Mouse (Mus musculus) neural tube, embryonic 11.5 days (tissue): ENCODE results near the gene Apbb1ip. TPM values are rescaled to one million over a fixed set of nuclear protein-coding genes. Genes with fewer than 3 reads are reported as not detected.

Source experiments
- ATAC-seq: fragments of 200-750 bp; cut with Nextera tagmentation; 2 replicates; pipeline ENCODE4 v1.8.0; 2017; ENCODE audit warnings: moderate number of reproducible peaks, mild to moderate bottlenecking, moderate TSS enrichment, moderate library complexity; ENCODE audit not compliant: insufficient read depth, low FRiP score, low TSS enrichment
- DNase-seq: peaks from one replicate; pipeline ENCODE4 v3.0.0-alpha.2; 2015; ENCODE audit warnings: low spot score
- H3K27ac ChIP-seq: fragments of 300-500 bp; sonication (generic); 2 replicates; pipeline ENCODE4 v1.5.1; 2014; ENCODE audit warnings: low read depth, mild to moderate bottlenecking, low read length
- H3K27me3 ChIP-seq: fragments of 300-500 bp; sonication (generic); 2 replicates; pipeline ENCODE4 v1.6.1; 2014; ENCODE audit warnings: mild to moderate bottlenecking, low read length, mixed read lengths; ENCODE audit not compliant: control insufficient read depth, insufficient read depth
- H3K36me3 ChIP-seq: fragments of 300-500 bp; sonication (generic); 2 replicates; pipeline ENCODE4 v1.6.1; 2014; ENCODE audit warnings: mild to moderate bottlenecking, low read length, moderate library complexity, mixed read lengths; ENCODE audit not compliant: control insufficient read depth, insufficient read depth
- H3K4me1 ChIP-seq: fragments of 300-500 bp; sonication (generic); 2 replicates; pipeline ENCODE4 v1.6.1; 2014; ENCODE audit warnings: low read length, mixed read lengths; ENCODE audit not compliant: control insufficient read depth, insufficient read depth
- H3K4me2 ChIP-seq: fragments of 300-500 bp; sonication (generic); 2 replicates; pipeline ENCODE4 v1.6.1; 2014; ENCODE audit warnings: low read depth, mild to moderate bottlenecking, moderate library complexity
- H3K4me3 ChIP-seq: fragments of 300-500 bp; sonication (generic); 2 replicates; pipeline ENCODE4 v1.5.1; 2014; ENCODE audit warnings: low read depth, low read length
- H3K9ac ChIP-seq: fragments of 300-500 bp; sonication (generic); 2 replicates; pipeline ENCODE4 v1.6.1; 2014; ENCODE audit warnings: mild to moderate bottlenecking, low read length
- H3K9me3 ChIP-seq: fragments of 300-500 bp; sonication (generic); 2 replicates; pipeline ENCODE4 v1.6.1; 2016; ENCODE audit warnings: low read length; ENCODE audit not compliant: control insufficient read depth
- WGBS: fragments of 180-500 bp; shearing (Covaris S2); extraction: QIAGEN DNeasy Blood & Tissue Kit; methylation state at CpG from one replicate; pipeline ENCODE4 v1.1.7; 2014; 5-methylcytosine and 5-hydroxymethylcytosine counted together
- polyA plus RNA-seq: library from polyadenylated mRNA; unstranded; fragments of >200 nt; fragmentation: Nextera tagmentation; extraction: Ambion mirVana; gene quantifications from 2 replicates; pipeline ENCODE4 v1.2.1, GENCODE M21; 2014

The Apbb1ip gene
- polyA plus RNA-seq, 1 experiment from 2014 or later, result 0.27 TPM

DNA sequence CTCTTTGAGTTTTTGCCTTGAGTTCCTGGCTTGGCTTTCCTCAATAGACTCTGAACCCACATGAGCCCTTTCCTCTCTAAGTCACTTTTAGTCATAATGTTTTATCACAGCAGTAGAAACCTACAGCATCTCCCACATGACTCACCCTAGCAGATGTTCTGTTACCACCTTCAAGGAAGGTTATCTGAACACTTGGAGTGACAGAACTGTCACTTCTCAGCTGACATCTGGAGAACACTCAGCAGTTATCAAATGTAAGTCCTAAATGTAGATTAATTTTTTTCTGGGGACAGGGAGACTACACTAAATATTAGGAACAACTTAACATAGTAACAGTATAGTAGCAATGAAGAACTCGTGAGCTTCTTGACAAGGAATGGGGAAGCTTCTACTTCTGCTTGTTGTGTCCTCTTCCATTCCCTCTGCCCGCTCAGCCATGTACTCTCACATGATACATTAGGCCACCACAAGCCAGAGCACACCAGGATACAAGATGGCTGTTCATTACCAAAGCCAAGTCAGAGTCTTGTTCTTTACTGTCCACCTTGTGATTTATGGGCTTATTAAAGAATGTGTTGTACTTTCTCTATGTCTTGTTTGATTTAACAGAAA lies 25.6 kb downstream of the Apbb1ip start:
- WGBS, result 87% methylated on average over 2 of the region's 2 CpGs
- H3K27ac ChIP-seq, result no peak overlapping the region
- ATAC-seq (no peak), DNase-seq (no peak)
- no peaks in the 10 kb centered on the region for H3K36me3 ChIP-seq
- no peak overlapping the region for H3K9ac ChIP-seq
- no peaks in the 10 kb centered on the region for H3K9me3 ChIP-seq
- no peak overlapping the region for H3K4me3 ChIP-seq
- H3K4me1 ChIP-seq, result no peaks in the 10 kb centered on the region
- no peaks in the 10 kb centered on the region for H3K27me3 ChIP-seq
- H3K4me2 ChIP-seq, result no peak overlapping the region

DNA sequence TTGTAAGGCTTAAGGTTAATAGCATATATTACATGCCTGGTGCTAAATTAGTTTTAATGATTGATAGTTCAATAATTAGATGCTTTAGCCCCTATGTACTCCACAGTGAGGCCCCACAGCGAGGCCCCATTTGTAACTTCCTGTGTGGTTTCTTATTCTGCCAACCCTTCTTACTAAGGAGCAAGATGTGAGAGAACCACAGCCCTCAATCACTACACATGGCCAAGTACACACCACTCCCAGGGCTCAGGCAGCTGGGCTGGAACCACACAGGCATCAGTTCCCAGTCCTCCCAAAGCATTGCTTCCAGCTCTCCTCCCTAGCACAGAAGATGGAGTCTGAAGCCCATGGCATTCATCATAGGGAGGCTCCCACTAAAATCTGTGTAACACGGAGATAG lies 31.7 kb downstream of the Apbb1ip start:
- Histone ChIP-seq H3K4me2 (no peak overlapping the region), H3K9me3 (no peaks in the 10 kb centered on the region), H3K36me3 (no peaks in the 10 kb centered on the region), H3K4me3 (no peak overlapping the region), H3K27me3 (no peaks in the 10 kb centered on the region), H3K9ac (no peak overlapping the region), H3K4me1 (no peaks in the 10 kb centered on the region), H3K27ac (no peak overlapping the region)
- ATAC-seq (no peak), DNase-seq (no peak)
- 88% methylated on average over 2 of the region's 2 CpGs for WGBS

DNA sequence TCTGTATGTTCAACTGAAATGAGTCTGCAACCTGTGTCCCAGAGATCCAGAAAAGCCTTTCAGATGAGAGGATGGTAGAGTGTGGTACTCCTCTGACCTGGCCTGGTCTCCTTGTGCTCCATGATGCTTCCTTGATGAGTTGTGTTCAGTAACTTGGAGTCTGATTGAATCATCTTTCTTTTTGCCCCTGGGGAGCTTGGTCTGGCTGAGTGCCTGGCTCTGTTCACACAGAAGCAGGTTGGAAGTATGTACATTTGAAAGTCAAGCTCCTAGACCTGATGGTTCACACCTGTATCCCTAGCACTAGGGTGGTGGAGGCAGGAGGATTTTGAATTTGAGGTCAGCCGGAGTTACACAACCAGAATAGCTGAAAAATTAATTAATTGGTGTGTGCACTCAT lies 32.7 kb downstream of the Apbb1ip start:
- Histone ChIP-seq H3K9ac (no peak overlapping the region), H3K27ac (no peak overlapping the region), H3K27me3 (no peaks in the 10 kb centered on the region), H3K4me1 (no peaks in the 10 kb centered on the region), H3K36me3 (no peaks in the 10 kb centered on the region), H3K9me3 (no peaks in the 10 kb centered on the region), H3K4me3 (no peak overlapping the region), H3K4me2 (no peak overlapping the region)
- ATAC-seq (no peak), DNase-seq (no peak)
- WGBS, result 83% methylated on average over 1 of the region's 1 CpGs

DNA sequence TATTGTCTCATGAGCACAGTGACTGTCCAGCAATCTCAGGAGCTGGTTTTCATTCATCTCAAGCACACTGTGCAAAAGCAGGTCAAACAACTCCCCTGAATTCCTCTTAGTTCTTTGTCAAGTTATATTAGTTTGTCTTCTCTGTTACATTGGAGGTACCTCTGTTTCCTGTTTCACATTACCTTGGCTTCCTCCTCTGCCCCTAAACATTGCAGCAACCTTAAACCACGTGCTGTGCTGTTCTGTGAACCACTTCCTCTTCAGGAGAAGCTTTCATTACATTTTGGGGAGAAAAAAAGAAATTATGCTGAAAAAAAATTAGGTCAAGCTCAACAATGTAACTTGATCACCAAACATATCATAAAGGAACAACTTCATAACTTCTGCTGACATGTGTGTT lies 33.4 kb downstream of the Apbb1ip start:
- Histone ChIP-seq H3K4me2 (no peak overlapping the region), H3K9me3 (no peaks in the 10 kb centered on the region), H3K4me1 (no peaks in the 10 kb centered on the region), H3K27ac (no peak overlapping the region), H3K9ac (no peak overlapping the region), H3K36me3 (no peaks in the 10 kb centered on the region), H3K4me3 (no peak overlapping the region), H3K27me3 (no peaks in the 10 kb centered on the region)
- DNase-seq, result no peak
- ATAC-seq, result no peak
- 54% methylated on average over 1 of the region's 1 CpGs for WGBS

DNA sequence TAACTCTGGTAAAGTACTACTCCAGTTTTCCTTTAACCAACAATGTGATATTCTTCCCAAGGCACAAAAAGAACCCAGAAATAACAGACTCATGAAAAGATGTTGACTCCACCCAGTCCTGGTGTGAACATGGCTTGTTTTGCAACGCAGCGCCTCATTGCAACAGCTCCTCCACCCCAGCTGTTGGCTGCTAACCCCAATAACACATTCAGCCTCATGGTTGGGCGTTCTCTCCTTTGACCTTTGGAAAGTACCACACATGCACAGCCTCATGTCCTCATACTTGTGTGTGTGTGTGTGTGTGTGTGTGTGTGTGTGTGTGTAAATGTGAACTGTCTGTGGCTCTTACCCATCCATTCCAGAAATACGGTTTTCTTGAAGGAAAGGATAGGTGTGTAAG lies 37.0 kb downstream of the Apbb1ip start:
- no peak overlapping the region for H3K4me2 ChIP-seq
- no peak overlapping the region for H3K4me3 ChIP-seq
- H3K36me3 ChIP-seq, result no peaks in the 10 kb centered on the region
- H3K27me3 ChIP-seq, result no peaks in the 10 kb centered on the region
- ATAC-seq, result no peak
- no peak overlapping the region for H3K27ac ChIP-seq
- H3K9ac ChIP-seq, result no peak overlapping the region
- H3K4me1 ChIP-seq, result no peaks in the 10 kb centered on the region
- no peak for DNase-seq
- WGBS, result 77% methylated on average over 4 of the region's 4 CpGs
- H3K9me3 ChIP-seq, result no peaks in the 10 kb centered on the region

DNA sequence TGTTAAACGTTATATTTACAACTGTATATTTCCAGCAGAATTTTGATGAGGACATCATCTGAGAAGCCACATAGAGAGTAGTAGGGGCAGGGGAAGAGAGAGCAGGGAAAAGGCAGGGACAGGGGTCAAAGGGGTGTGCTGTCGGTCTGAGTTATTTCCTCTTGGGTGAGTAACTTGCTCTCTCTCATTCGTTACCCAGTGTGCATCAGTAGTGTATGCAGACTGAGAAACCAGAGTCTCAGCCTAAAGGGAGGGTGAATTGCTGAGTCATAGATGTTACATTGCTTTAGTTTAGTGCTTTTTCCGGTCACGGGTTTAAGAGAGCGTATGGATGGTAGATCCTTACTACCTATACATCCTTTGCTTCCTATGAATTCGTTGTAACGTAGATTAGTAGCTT lies 37.6 kb downstream of the Apbb1ip start:
- Histone ChIP-seq H3K4me1 (no peaks in the 10 kb centered on the region), H3K36me3 (no peaks in the 10 kb centered on the region), H3K27ac (no peak overlapping the region), H3K27me3 (no peaks in the 10 kb centered on the region), H3K9me3 (no peaks in the 10 kb centered on the region), H3K9ac (no peak overlapping the region), H3K4me3 (no peak overlapping the region), H3K4me2 (no peak overlapping the region)
- WGBS, result 87% methylated on average over 8 of the region's 8 CpGs
- ATAC-seq (no peak), DNase-seq (no peak)

DNA sequence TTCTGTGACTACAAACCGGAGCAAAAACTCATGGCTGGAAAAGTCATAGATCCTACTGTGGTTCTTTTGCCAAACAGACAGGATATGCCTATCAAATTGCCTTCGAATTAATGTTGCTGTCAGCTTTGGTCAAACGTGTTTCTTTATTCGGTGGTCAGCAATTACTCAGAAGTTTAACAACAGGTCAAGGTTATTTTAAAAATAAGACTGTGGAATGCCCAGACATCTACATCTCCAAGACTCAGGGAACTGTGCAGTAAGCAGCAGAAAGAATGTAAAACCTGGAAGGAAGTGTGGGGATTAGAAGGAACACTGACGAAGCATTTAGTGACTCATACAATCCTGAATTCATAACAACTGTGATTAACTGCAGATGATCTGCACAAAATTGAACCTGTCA lies 40.0 kb downstream of the Apbb1ip start:
- H3K27me3 ChIP-seq, result no peaks in the 10 kb centered on the region

DNA sequence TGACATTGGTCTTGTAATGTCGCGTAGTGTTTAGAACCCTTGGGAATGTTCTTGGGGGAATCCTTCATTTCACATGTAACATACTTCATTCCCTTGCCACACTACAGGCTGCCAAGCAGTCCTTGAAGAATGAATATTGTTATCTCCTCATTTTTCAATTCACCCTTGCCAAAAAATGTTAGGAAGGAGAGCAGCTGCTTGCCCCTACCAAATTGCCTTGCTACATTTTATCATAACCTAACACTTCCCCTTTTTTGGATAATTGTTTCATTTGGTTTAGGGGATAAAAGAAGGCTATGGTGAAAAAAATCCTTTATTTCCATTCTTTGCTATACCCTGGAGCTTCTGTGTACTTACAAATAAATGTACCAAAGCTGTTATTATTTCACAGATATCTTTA lies 41.8 kb downstream of the Apbb1ip start:
- Histone ChIP-seq H3K27ac (no peak overlapping the region), H3K27me3 (no peaks in the 10 kb centered on the region), H3K4me3 (no peak overlapping the region), H3K9ac (no peak overlapping the region), H3K9me3 (no peaks in the 10 kb centered on the region), H3K36me3 (no peaks in the 10 kb centered on the region), H3K4me1 (no peaks in the 10 kb centered on the region), H3K4me2 (no peak overlapping the region)
- no peak for ATAC-seq
- DNase-seq, result no peak
- 97% methylated on average over 2 of the region's 2 CpGs for WGBS

More for the DNA sequence above, 40.0 kb downstream of the Apbb1ip start:
- Histone ChIP-seq H3K4me2 (no peak overlapping the region), H3K4me3 (no peak overlapping the region), H3K9ac (no peak overlapping the region), H3K9me3 (no peaks in the 10 kb centered on the region), H3K4me1 (no peaks in the 10 kb centered on the region), H3K36me3 (no peaks in the 10 kb centered on the region), H3K27ac (no peak overlapping the region)
- 85% methylated on average over 5 of the region's 5 CpGs for WGBS
- DNase-seq, result no peak
- ATAC-seq, result no peak

DNA sequence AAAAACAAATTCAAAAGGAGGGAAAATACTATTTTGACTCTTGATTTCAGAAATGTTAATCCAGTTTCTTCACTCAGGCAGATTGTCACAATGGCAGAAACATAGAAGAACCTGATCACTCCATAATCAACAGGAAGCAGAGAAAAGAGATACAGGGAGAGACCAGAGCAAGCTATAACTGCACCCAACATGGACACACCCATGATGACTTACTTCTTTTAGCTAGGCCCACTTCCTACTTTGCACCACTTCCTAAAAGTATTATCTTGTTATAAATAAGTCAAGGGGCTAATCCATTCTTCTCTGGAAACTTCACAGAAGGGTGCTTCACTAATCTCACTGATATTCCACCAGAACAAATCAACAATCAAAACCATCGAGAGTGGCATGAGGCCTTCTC lies 42.3 kb downstream of the Apbb1ip start:
- H3K4me2 ChIP-seq, result no peak overlapping the region
- no peaks in the 10 kb centered on the region for H3K27me3 ChIP-seq
- DNase-seq (no peak), ATAC-seq (no peak)
- no peaks in the 10 kb centered on the region for H3K36me3 ChIP-seq
- H3K4me1 ChIP-seq, result no peaks in the 10 kb centered on the region
- no peak overlapping the region for H3K9ac ChIP-seq
- WGBS, result 66% methylated on average over 1 of the region's 1 CpGs
- H3K27ac ChIP-seq, result no peak overlapping the region
- H3K9me3 ChIP-seq, result no peaks in the 10 kb centered on the region
- no peak overlapping the region for H3K4me3 ChIP-seq
